Mouse (Mus musculus) myocyte (in vitro differentiated cells): ENCODE results near the gene Pgm3. TPM values are rescaled to one million over a fixed set of nuclear protein-coding genes. Genes with fewer than 3 reads are reported as not detected.
"Not testable (repeated sequence)": the region's sequence is repeated elsewhere in the genome, so short reads cannot be mapped to it uniquely, and the experiment has no call there.

Source experiments
- H3K27me3 ChIP-seq: one replicate; pipeline ENCODE4 v1.6.1; 2011; ENCODE audit not compliant: control insufficient read depth, insufficient read depth, insufficient read length
- H3K36me3 ChIP-seq: one replicate; pipeline ENCODE4 v1.6.1; 2011; ENCODE audit not compliant: control insufficient read depth, insufficient read depth
- H3K4me2 ChIP-seq: one replicate; pipeline ENCODE4 v1.6.1; 2011; ENCODE audit warnings: low read depth, control low read depth
- H3K4me3 ChIP-seq: one replicate; pipeline ENCODE4 v1.5.1; 2011; ENCODE audit warnings: mild to moderate bottlenecking, control low read depth, moderate library complexity
- H3K79me2 ChIP-seq: one replicate; pipeline ENCODE4 v1.6.1; 2011; ENCODE audit not compliant: control insufficient read depth, insufficient read depth
- H3ac ChIP-seq: one replicate; pipeline ENCODE4 v1.6.1; 2011; ENCODE audit not compliant: control insufficient read depth, insufficient read length
- CEBPB ChIP-seq: IDR thresholded peaks from 2 replicates; pipeline ENCODE4 v1.6.1; 2011; ENCODE audit warnings: mild to moderate bottlenecking, moderate library complexity; ENCODE audit not compliant: poor library complexity, insufficient read depth, severe bottlenecking
- E2F4 ChIP-seq: IDR thresholded peaks from one replicate; pipeline ENCODE4 v1.6.1; 2011; ENCODE audit warnings: mild to moderate bottlenecking, control low read depth, moderate library complexity; ENCODE audit not compliant: insufficient read depth
- MAX ChIP-seq: IDR thresholded peaks from one replicate; pipeline ENCODE4 v1.6.1; 2011; ENCODE audit warnings: low read depth, mild to moderate bottlenecking, control low read depth
- MYOD1 ChIP-seq, 3 experiments: IDR thresholded peaks; one replicate each; pipeline ENCODE4 v1.6.1; 2011; ENCODE audit warnings: control low read depth in 2 of 3, low read depth in 2 of 3, mild to moderate bottlenecking in 2 of 3, moderate library complexity in 1 of 3; ENCODE audit not compliant: insufficient read length in 2 of 3, control insufficient read depth in 1 of 3
- MYOG ChIP-seq, 3 experiments: IDR thresholded peaks; one replicate each; pipeline ENCODE4 v1.6.1; 2011; ENCODE audit warnings: control low read depth in 2 of 3, low read depth in 2 of 3, mild to moderate bottlenecking in 2 of 3; ENCODE audit not compliant: insufficient read length in 2 of 3, control insufficient read depth in 1 of 3, insufficient read depth in 1 of 3
- POLR2A ChIP-seq: IDR thresholded peaks from one replicate; pipeline ENCODE4 v1.6.1; 2011; ENCODE audit warnings: low read depth, mild to moderate bottlenecking, control low read depth, moderate library complexity; ENCODE audit not compliant: insufficient read length
- POLR2AphosphoS2 ChIP-seq: IDR thresholded peaks from one replicate; pipeline ENCODE4 v1.6.1; 2011; ENCODE audit warnings: low read depth, control low read depth; ENCODE audit not compliant: insufficient read length
- REST ChIP-seq: IDR thresholded peaks from one replicate; pipeline ENCODE4 v1.6.1; 2011; ENCODE audit warnings: mild to moderate bottlenecking, control low read depth, moderate library complexity; ENCODE audit not compliant: insufficient read depth, insufficient read length
- SRF ChIP-seq: IDR thresholded peaks from one replicate; pipeline ENCODE4 v1.6.1; 2011; ENCODE audit warnings: low read depth; ENCODE audit not compliant: control insufficient read depth, insufficient read length
- TCF12 ChIP-seq: IDR thresholded peaks from one replicate; pipeline ENCODE4 v1.6.1; 2011; ENCODE audit warnings: mild to moderate bottlenecking, control low read depth; ENCODE audit not compliant: poor library complexity, insufficient read depth, severe bottlenecking
- TCF3 ChIP-seq: IDR thresholded peaks from one replicate; pipeline ENCODE4 v1.6.1; 2011; ENCODE audit warnings: low read depth, control low read depth; ENCODE audit not compliant: insufficient read length
- USF1 ChIP-seq: IDR thresholded peaks from one replicate; pipeline ENCODE4 v1.6.1; 2011; ENCODE audit warnings: low read depth, mild to moderate bottlenecking, control low read depth, moderate library complexity
- polyA plus RNA-seq: library from polyadenylated mRNA; unstranded; fragments of >200 nt; fragmentation: generic; extraction: Trizol; gene quantifications from one replicate; pipeline ENCODE4 v1.2.1, GENCODE M21; 2012; ENCODE audit warnings: missing spikeins

The Pgm3 gene
- polyA plus RNA-seq, 1 experiment = 8.5 TPM

DNA sequence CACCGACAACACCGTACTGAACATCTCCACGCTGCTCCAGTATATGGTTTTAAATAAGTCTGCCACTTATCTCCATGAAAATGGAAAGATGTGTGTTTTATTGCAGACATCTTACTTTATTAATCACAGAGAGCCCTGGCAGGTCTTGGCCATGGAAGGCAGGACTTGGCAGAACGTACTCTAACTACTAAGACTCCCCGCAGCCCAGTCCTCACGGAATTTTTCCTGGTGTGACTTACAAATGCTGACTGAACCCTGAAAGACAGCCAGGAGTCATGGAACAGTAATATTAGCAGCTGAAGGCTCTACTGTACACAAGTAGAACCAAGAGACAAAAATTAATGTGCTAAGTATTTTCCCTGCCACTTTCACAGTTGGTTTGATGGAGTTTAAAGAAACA lies 34.1 kb upstream of the Pgm3 start:
- TF ChIP-seq TCF12 (no peak), MYOD1 (IDR thresholded peaks at IDR 0.05; ENCODE audit: control insufficient read depth in 1 of 3, insufficient read length in 2 of 3, low read depth in 2 of 3) (no peak), MYOG (IDR thresholded peaks at IDR 0.05; ENCODE audit: control insufficient read depth in 1 of 3, insufficient read depth in 1 of 3, insufficient read length in 2 of 3, low read depth in 2 of 3) (no peak), E2F4 (no peak), REST (no peak), MAX (no peak), POLR2AphosphoS2 (no peak), SRF (no peak), POLR2A (no peak), CEBPB (no peak), USF1 (no peak), TCF3 (no peak)

DNA sequence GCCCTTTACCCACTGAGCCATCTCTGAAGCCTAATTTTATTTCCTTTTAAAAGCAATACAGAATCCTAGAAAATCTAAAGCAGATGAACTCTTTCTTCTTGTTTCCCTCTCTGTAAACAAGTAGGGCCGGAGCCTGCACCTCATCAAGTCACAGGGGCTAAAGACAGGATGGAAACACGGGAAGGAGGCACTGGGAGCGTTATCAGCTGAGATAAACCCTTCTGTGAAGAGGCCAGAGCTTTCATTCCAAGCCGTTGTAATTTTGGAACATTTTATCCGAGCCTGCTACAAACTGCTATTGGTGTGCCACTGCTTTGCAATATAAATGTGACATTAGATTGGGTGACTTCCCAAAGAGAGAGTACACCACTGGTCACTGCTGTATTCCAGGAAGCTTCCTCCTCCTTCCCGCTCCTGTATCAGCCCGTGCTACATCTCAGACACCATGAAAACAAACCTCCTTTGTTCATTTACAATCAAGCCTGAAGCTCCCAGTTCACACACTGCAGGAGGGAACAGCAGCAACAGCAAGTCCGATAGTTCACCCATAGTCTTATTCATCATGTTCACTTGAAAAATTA lies 28.2 kb upstream of the Pgm3 start:
- Histone ChIP-seq H3K4me2 (no peak overlapping the region), H3K36me3 (peaks cover 7% of the 10 kb centered on the region), H3K4me3 (no peak overlapping the region), H3ac (no peak overlapping the region), H3K79me2 (no peaks in the 10 kb centered on the region), H3K27me3 (no peaks in the 10 kb centered on the region)
- TF ChIP-seq CEBPB (no peak), E2F4 (no peak), MYOD1 (IDR thresholded peaks at IDR 0.05; ENCODE audit: control insufficient read depth in 1 of 3, insufficient read length in 2 of 3, low read depth in 2 of 3) (no peak), TCF12 (no peak), REST (no peak), USF1 (no peak), POLR2AphosphoS2 (no peak), TCF3 (no peak), MYOG (IDR thresholded peaks at IDR 0.05; ENCODE audit: control insufficient read depth in 1 of 3, insufficient read depth in 1 of 3, insufficient read length in 2 of 3, low read depth in 2 of 3) (no peak), SRF (no peak), POLR2A (no peak), MAX (no peak)

More for the DNA sequence above, 34.1 kb upstream of the Pgm3 start:
- Histone ChIP-seq H3K4me2 (no peak overlapping the region), H3K36me3 (peaks cover under 1% of the 10 kb centered on the region), H3K4me3 (no peak overlapping the region), H3K79me2 (no peaks in the 10 kb centered on the region), H3K27me3 (no peaks in the 10 kb centered on the region), H3ac (no peak overlapping the region)

DNA sequence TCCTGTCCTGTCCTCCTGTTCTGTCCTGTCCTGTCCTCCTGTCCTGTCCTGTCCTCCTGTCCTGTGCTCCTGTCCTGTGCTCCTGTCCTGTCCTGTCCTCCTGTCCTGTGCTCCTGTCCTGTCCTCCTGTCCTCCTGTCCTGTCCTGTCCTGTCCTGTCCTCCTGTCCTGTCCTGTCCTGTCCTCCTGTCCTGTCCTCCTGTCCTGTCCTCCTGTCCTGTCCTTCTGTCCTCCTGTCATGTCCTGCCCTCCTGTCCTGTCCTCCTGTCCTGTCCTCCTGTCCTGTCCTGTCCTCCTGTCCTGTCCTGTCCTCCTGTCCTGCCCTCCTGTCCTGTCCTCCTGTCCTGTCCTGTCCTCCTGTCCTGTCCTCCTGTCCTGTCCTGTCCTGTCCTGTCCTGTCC lies 25.3 kb upstream of the Pgm3 start:
- H3K36me3 ChIP-seq, H3K4me2 ChIP-seq, H3K4me3 ChIP-seq, H3ac ChIP-seq, H3K27me3 ChIP-seq, H3K79me2 ChIP-seq: not testable (repeated sequence)

DNA sequence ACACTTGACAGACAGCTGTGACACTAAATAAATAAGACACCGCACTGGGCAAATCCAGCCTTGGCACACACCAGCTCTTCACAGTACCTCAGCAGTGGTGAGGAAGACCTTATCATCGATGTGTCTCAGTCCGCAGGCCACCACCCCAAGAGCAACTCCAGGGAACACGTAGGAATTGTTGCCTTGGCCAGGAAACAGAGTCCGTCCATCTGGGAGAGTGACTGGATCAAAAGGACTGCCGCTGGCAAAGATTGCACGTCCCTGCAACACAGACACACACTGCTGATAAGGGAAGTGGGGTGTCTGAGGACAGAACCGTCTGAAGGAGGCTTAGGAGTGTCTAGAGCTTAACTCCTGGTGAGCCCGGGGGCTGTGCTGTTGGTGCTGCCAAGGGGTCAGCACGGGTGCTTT lies 22.7 kb upstream of the Pgm3 start:
- not testable (repeated sequence) for H3K27me3 ChIP-seq, H3K79me2 ChIP-seq, H3K4me3 ChIP-seq, H3K36me3 ChIP-seq, H3ac ChIP-seq, H3K4me2 ChIP-seq

DNA sequence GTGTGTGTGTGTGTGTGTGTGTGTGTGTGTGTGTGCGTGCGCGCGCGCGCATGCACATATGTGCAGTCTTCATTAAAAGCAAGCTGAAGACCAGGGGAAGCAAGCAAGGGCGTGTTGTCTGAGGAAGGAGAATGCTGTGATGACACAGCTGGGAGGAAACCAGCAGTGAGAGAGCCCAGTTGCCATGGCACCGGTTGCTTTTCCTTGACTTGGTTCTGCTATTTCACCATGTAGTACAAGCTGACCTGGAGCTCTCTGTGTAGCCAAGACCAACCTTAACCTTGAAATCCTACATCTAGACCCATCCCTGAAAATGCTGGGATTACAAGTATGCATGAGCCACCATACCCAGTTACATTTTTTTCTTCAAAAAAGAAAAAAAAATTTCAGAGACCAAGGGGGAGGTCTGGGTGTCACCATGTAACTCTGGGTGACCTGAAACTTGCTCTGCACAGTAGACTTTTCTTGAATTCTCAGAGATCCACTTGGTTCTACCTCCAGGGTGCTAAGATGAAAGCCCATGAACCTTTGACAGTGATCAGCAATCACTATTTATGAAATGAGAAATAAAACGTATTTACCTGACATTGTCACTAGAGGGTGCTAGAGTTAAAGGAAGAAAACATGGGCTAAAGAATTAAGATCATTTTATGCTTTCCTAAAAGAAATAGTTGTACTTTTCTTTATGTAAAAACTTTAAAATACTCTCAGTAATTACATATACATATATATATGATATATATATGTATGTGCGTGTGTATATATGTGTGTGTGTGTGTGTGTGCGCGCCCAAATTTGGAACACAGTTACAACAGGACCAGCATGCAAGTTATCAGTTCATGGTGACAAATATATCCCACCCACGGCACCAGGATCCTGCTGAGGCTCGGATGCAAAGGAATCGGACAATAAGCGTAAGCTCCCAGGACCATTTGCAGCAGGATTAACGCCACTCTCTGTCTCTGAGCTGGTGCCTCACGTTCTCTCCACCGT lies 21.3 kb upstream of the Pgm3 start:
- TF ChIP-seq MYOD1 (IDR thresholded peaks at IDR 0.05; ENCODE audit: control insufficient read depth in 1 of 3, insufficient read length in 2 of 3, low read depth in 2 of 3) = no peak
- no peak for TF ChIP-seq CEBPB
- no peak for TF ChIP-seq POLR2A
- TF ChIP-seq MAX = no peak
- no peak for TF ChIP-seq E2F4
- TF ChIP-seq SRF = no peak
- TF ChIP-seq POLR2AphosphoS2 = no peak
- TF ChIP-seq TCF3 = no peak
- peaks cover 12% of the 10 kb centered on the region for H3K36me3 ChIP-seq
- no peaks in the 10 kb centered on the region for H3K27me3 ChIP-seq
- no peak overlapping the region for H3K4me3 ChIP-seq
- H3K4me2 ChIP-seq = no peak overlapping the region
- H3ac ChIP-seq = no peak overlapping the region
- H3K79me2 ChIP-seq = no peaks in the 10 kb centered on the region
